Mouse (Mus musculus) G1E (cell line): Measurements from ENCODE around the gene Rnf5. TPM values are rescaled to one million over a fixed set of nuclear protein-coding genes. Genes with fewer than 3 reads are reported as not detected.

Source experiments
- ATAC-seq: 2 replicates; pipeline ENCODE4 v1.8.0; 2016; ENCODE audit warnings: mild to moderate bottlenecking; ENCODE audit not compliant: insufficient number of reproducible peaks, poor library complexity, low FRiP score, severe bottlenecking; ENCODE audit errors: extremely low read depth
- DNase-seq: peaks from one replicate; pipeline ENCODE4 v3.0.0; 2012; ENCODE audit warnings: low spot score
- H3K27me3 ChIP-seq: 2 replicates; pipeline ENCODE4 v1.6.1; 2012; ENCODE audit warnings: mild to moderate bottlenecking, low read length, inconsistent platforms; ENCODE audit not compliant: insufficient read depth
- H3K36me3 ChIP-seq: replicated peaks from 2 replicates; pipeline ENCODE3; 2012; ENCODE audit warnings: mild to moderate bottlenecking, inconsistent platforms
- H3K4me1 ChIP-seq: 2 replicates; pipeline ENCODE4 v1.6.1; 2012; ENCODE audit warnings: low read depth, low read length, inconsistent platforms, mixed read lengths; ENCODE audit not compliant: insufficient read depth
- H3K4me3 ChIP-seq: 2 replicates; pipeline ENCODE4 v1.5.1; 2012; ENCODE audit warnings: low read depth, mild to moderate bottlenecking, inconsistent platforms, low read length, moderate library complexity, mixed read lengths
- H3K9me3 ChIP-seq: replicated peaks from 2 replicates; pipeline ENCODE4 v1.6.1; 2012; ENCODE audit warnings: inconsistent platforms
- CTCF ChIP-seq: IDR thresholded peaks from 2 replicates; pipeline ENCODE4 v1.5.1; 2012; ENCODE audit warnings: low read depth, low read length, inconsistent platforms, mixed read lengths
- GATA2 ChIP-seq: IDR thresholded peaks from 2 replicates; pipeline ENCODE4 v1.6.1; 2012; ENCODE audit warnings: low read depth, low read length, inconsistent platforms, borderline replicate concordance
- polyA plus RNA-seq: library from polyadenylated mRNA; stranded (reverse); fragments of >175 nt; gene quantifications from 2 replicates; pipeline ENCODE4 v1.2.3, GENCODE M21; 2012
- total RNA-seq, 2 experiments: library from RNA; stranded (forward) in 1 of 2; stranded (reverse) in 1 of 2; fragments of 200-1000 nt in 1 of 2; fragments of >200 nt in 1 of 2; fragmentation: Nextera tagmentation in 1 of 2; gene quantifications; 2 replicates each; pipeline ENCODE4 v1.2.3; 2014 to 2017

Gene Rnf5
- total and polyA plus RNA-seq, 3 experiments: 17.4 to 92.0 (median 70.8) TPM

GRCm38 (mm10) chr17:34555483-34555882 is 48.0 kb downstream of the Rnf5 start:
- Histone ChIP-seq H3K4me3 (no peak overlapping the region), H3K27me3 (peaks cover 16% of the 10 kb centered on the region), H3K4me1 (no peaks in the 10 kb centered on the region), H3K9me3 (no peaks in the 10 kb centered on the region), H3K36me3 (no peaks in the 10 kb centered on the region)
- DNase-seq (peak; percentile 64), ATAC-seq (peak; percentile 28; the same call in 1 of the 2 replicates)
- TF ChIP-seq CTCF (peak; percentile 68), GATA2 (no peak)

Other genes starting within 250 kb of the Rnf5 start
Only the 20 nearest of the 22 such genes appear.
- gene Btnl1, start 226.6 kb downstream of the Rnf5 start, total RNA-seq (2014; fragmentation: Nextera tagmentation): not detected in 2 replicates
- 0.22 TPM in 1 of 2 replicates, not detected in the other for gene Btnl1, start 226.6 kb downstream of the Rnf5 start, total RNA-seq (2017)
- gene Btnl1, start 226.6 kb downstream of the Rnf5 start, polyA plus RNA-seq: not detected in 2 replicates
- not detected in 2 replicates for gene BC051142, start 204.9 kb downstream of the Rnf5 start, total RNA-seq (2014; fragmentation: Nextera tagmentation)
- gene BC051142, start 204.9 kb downstream of the Rnf5 start, total RNA-seq (2017): 0.05 and 0.17 TPM in 2 replicates
- gene BC051142, start 204.9 kb downstream of the Rnf5 start, polyA plus RNA-seq: not detected in 2 replicates
- not detected in 2 replicates for gene Btnl4, start 126.4 kb downstream of the Rnf5 start, total RNA-seq (2014; fragmentation: Nextera tagmentation)
- gene Btnl4, start 126.4 kb downstream of the Rnf5 start, total RNA-seq (2017): 0.22 TPM in 1 of 2 replicates, not detected in the other
- gene Btnl4, start 126.4 kb downstream of the Rnf5 start, polyA plus RNA-seq: not detected in 2 replicates
- gene Btnl6, start 86.3 kb downstream of the Rnf5 start, total RNA-seq (2014; fragmentation: Nextera tagmentation): not detected in 2 replicates
- gene Btnl6, start 86.3 kb downstream of the Rnf5 start, total RNA-seq (2017): 0.11 TPM in 1 of 2 replicates, not detected in the other
- gene Btnl6, start 86.3 kb downstream of the Rnf5 start, polyA plus RNA-seq: not detected in 2 replicates
- 0.19 and 0.60 TPM in 2 replicates for gene Notch4, start 39.4 kb downstream of the Rnf5 start, total RNA-seq (2014; fragmentation: Nextera tagmentation)
- 0.52 and 0.60 TPM in 2 replicates for gene Notch4, start 39.4 kb downstream of the Rnf5 start, total RNA-seq (2017)
- gene Notch4, start 39.4 kb downstream of the Rnf5 start, polyA plus RNA-seq: 0.34 and 0.88 TPM in 2 replicates
- 86.3 and 99.5 TPM in 2 replicates for gene Gpsm3, start 13.9 kb downstream of the Rnf5 start, total RNA-seq (2014; fragmentation: Nextera tagmentation)
- gene Gpsm3, start 13.9 kb downstream of the Rnf5 start, total RNA-seq (2017): 33.7 and 43.2 TPM in 2 replicates
- 399 and 473 TPM in 2 replicates for gene Gpsm3, start 13.9 kb downstream of the Rnf5 start, polyA plus RNA-seq
- 35.8 and 44.2 TPM in 2 replicates for gene Pbx2, start 12.4 kb downstream of the Rnf5 start, total RNA-seq (2014; fragmentation: Nextera tagmentation)
- 25.1 and 39.6 TPM in 2 replicates for gene Pbx2, start 12.4 kb downstream of the Rnf5 start, total RNA-seq (2017)
- 137 and 138 TPM in 2 replicates for gene Pbx2, start 12.4 kb downstream of the Rnf5 start, polyA plus RNA-seq
- gene Ager, start 5.8 kb downstream of the Rnf5 start, total RNA-seq (2014; fragmentation: Nextera tagmentation): 1.9 and 2.2 TPM in 2 replicates
- gene Ager, start 5.8 kb downstream of the Rnf5 start, total RNA-seq (2017): 2.1 TPM in 2 replicates
- 5.7 and 6.5 TPM in 2 replicates for gene Ager, start 5.8 kb downstream of the Rnf5 start, polyA plus RNA-seq
- 96.3 and 96.4 TPM in 2 replicates for gene Agpat1, start 572 bp upstream of the Rnf5 start, total RNA-seq (2014; fragmentation: Nextera tagmentation)
- gene Agpat1, start 572 bp upstream of the Rnf5 start, total RNA-seq (2017): 24.7 and 25.8 TPM in 2 replicates
- 163 and 165 TPM in 2 replicates for gene Agpat1, start 572 bp upstream of the Rnf5 start, polyA plus RNA-seq
- 1.5 TPM in 1 of 2 replicates, not detected in the other for gene Egfl8, start 12.3 kb upstream of the Rnf5 start, total RNA-seq (2014; fragmentation: Nextera tagmentation)
- gene Egfl8, start 12.3 kb upstream of the Rnf5 start, total RNA-seq (2017): 0.29 and 0.93 TPM in 2 replicates
- gene Egfl8, start 12.3 kb upstream of the Rnf5 start, polyA plus RNA-seq: 0.80 and 1.1 TPM in 2 replicates
- 17.1 and 25.6 TPM in 2 replicates for gene Ppt2, start 24.8 kb upstream of the Rnf5 start, total RNA-seq (2014; fragmentation: Nextera tagmentation)
- gene Ppt2, start 24.8 kb upstream of the Rnf5 start, total RNA-seq (2017): 5.5 and 5.8 TPM in 2 replicates
- 30.8 and 35.1 TPM in 2 replicates for gene Ppt2, start 24.8 kb upstream of the Rnf5 start, polyA plus RNA-seq
- gene Prrt1, start 25.8 kb upstream of the Rnf5 start, total RNA-seq (2014; fragmentation: Nextera tagmentation): not detected in 2 replicates
- gene Prrt1, start 25.8 kb upstream of the Rnf5 start, total RNA-seq (2017): not detected in 2 replicates
- gene Prrt1, start 25.8 kb upstream of the Rnf5 start, polyA plus RNA-seq: not detected in 2 replicates
- gene Fkbpl, start 41.1 kb upstream of the Rnf5 start, total RNA-seq (2014; fragmentation: Nextera tagmentation): 1.6 and 4.7 TPM in 2 replicates
- gene Fkbpl, start 41.1 kb upstream of the Rnf5 start, total RNA-seq (2017): 11.9 and 22.1 TPM in 2 replicates
- gene Fkbpl, start 41.1 kb upstream of the Rnf5 start, polyA plus RNA-seq: 6.5 and 7.8 TPM in 2 replicates
- 20.5 and 23.0 TPM in 2 replicates for gene Atf6b, start 43.5 kb upstream of the Rnf5 start, total RNA-seq (2014; fragmentation: Nextera tagmentation)
- gene Atf6b, start 43.5 kb upstream of the Rnf5 start, total RNA-seq (2017): 7.8 and 9.2 TPM in 2 replicates
- gene Atf6b, start 43.5 kb upstream of the Rnf5 start, polyA plus RNA-seq: 89.0 and 103 TPM in 2 replicates
- gene Tnxb, start 66.8 kb upstream of the Rnf5 start, total RNA-seq (2014; fragmentation: Nextera tagmentation): 0.08 TPM in 1 of 2 replicates, not detected in the other
- under 0.01 and 0.06 TPM in 2 replicates for gene Tnxb, start 66.8 kb upstream of the Rnf5 start, total RNA-seq (2017)
- gene Tnxb, start 66.8 kb upstream of the Rnf5 start, polyA plus RNA-seq: not detected in 2 replicates
- gene C4b, start 140.2 kb upstream of the Rnf5 start, total RNA-seq (2014; fragmentation: Nextera tagmentation): not detected in 2 replicates
- 0.33 TPM in 1 of 2 replicates, not detected in the other for gene C4b, start 140.2 kb upstream of the Rnf5 start, total RNA-seq (2017)
- gene C4b, start 140.2 kb upstream of the Rnf5 start, polyA plus RNA-seq: not detected in 2 replicates
- not detected in 2 replicates for gene Cyp21a1, start 200.9 kb upstream of the Rnf5 start, total RNA-seq (2014; fragmentation: Nextera tagmentation)
- not detected in 2 replicates for gene Cyp21a1, start 200.9 kb upstream of the Rnf5 start, total RNA-seq (2017)
- not detected in 2 replicates for gene Cyp21a1, start 200.9 kb upstream of the Rnf5 start, polyA plus RNA-seq
- 16.6 and 33.4 TPM in 2 replicates for gene Stk19, start 233.3 kb upstream of the Rnf5 start, total RNA-seq (2014; fragmentation: Nextera tagmentation)
- gene Stk19, start 233.3 kb upstream of the Rnf5 start, total RNA-seq (2017): 19.6 and 23.1 TPM in 2 replicates
- gene Stk19, start 233.3 kb upstream of the Rnf5 start, polyA plus RNA-seq: 47.6 and 50.2 TPM in 2 replicates
- 25.4 and 27.7 TPM in 2 replicates for gene Dxo, start 233.3 kb upstream of the Rnf5 start, total RNA-seq (2014; fragmentation: Nextera tagmentation)
- 18.2 and 22.7 TPM in 2 replicates for gene Dxo, start 233.3 kb upstream of the Rnf5 start, total RNA-seq (2017)
- 58.7 and 70.5 TPM in 2 replicates for gene Dxo, start 233.3 kb upstream of the Rnf5 start, polyA plus RNA-seq
- 25.8 and 37.9 TPM in 2 replicates for gene Skiv2l, start 246.5 kb upstream of the Rnf5 start, total RNA-seq (2014; fragmentation: Nextera tagmentation)
- gene Skiv2l, start 246.5 kb upstream of the Rnf5 start, total RNA-seq (2017): 43.6 and 45.3 TPM in 2 replicates
- gene Skiv2l, start 246.5 kb upstream of the Rnf5 start, polyA plus RNA-seq: 48.8 and 54.7 TPM in 2 replicates